Mouse (Mus musculus) thymus, adult 2 months (tissue): ENCODE measurements around the gene Med20. TPM values are rescaled to one million over a fixed set of nuclear protein-coding genes. Genes with fewer than 3 reads are reported as not detected.

ENCODE experiments used
- DNase-seq: peaks from one replicate; pipeline ENCODE4 v3.0.0; 2021
- H3K27ac ChIP-seq: fragments of 200-500 bp; 2 replicates; pipeline ENCODE4 v1.5.1; 2012; ENCODE audit warnings: low read length, control low read depth; ENCODE audit not compliant: control insufficient read depth, insufficient read depth
- H3K27me3 ChIP-seq: fragments of 200-500 bp; 2 replicates; pipeline ENCODE4 v1.6.1; 2012; ENCODE audit warnings: mild to moderate bottlenecking, low read length, moderate library complexity, mixed read lengths; ENCODE audit not compliant: control insufficient read depth, insufficient read depth
- H3K36me3 ChIP-seq: fragments of 200-500 bp; 2 replicates; pipeline ENCODE4 v1.6.1; 2012; ENCODE audit warnings: mild to moderate bottlenecking, low read length, moderate library complexity; ENCODE audit not compliant: control insufficient read depth, insufficient read depth
- H3K4me1 ChIP-seq: fragments of 200-500 bp; replicated peaks from 2 replicates; pipeline ENCODE4 v1.6.1; 2012; ENCODE audit warnings: low read length; ENCODE audit not compliant: control insufficient read depth, insufficient read depth
- H3K4me3 ChIP-seq: fragments of 200-500 bp; 2 replicates; pipeline ENCODE4 v1.5.1; 2012; ENCODE audit warnings: mild to moderate bottlenecking, low read length, control low read depth, moderate library complexity; ENCODE audit not compliant: control insufficient read depth, insufficient read depth
- CTCF ChIP-seq: fragments of 200-500 bp; IDR thresholded peaks from 2 replicates; pipeline ENCODE4 v1.5.1; 2012; ENCODE audit warnings: mild to moderate bottlenecking, control low read depth, low read length, moderate library complexity, borderline replicate concordance; ENCODE audit not compliant: control insufficient read depth, poor library complexity, insufficient read depth; ENCODE audit errors: extremely low read depth
- POLR2A ChIP-seq: fragments of 200-500 bp; IDR thresholded peaks from 2 replicates; pipeline ENCODE4 v1.6.1; 2012; ENCODE audit warnings: mild to moderate bottlenecking, low read length, control low read depth, moderate library complexity; ENCODE audit not compliant: control insufficient read depth, poor library complexity, insufficient read depth; ENCODE audit errors: extremely low read depth
- WGBS: fragments of 180-500 bp; shearing (Covaris S2); methylation state at CpG from one replicate; pipeline ENCODE4 v1.1.7; 2018; 5-methylcytosine and 5-hydroxymethylcytosine counted together
- polyA plus RNA-seq: library from polyadenylated mRNA; depleted of rRNA; stranded (reverse); fragments of >200 nt; gene quantifications from 2 replicates; pipeline ENCODE4 v1.2.3, GENCODE M21; 2012

Med20 gene
- polyA plus RNA-seq, 1 experiment: 56.4 TPM

DNA sequence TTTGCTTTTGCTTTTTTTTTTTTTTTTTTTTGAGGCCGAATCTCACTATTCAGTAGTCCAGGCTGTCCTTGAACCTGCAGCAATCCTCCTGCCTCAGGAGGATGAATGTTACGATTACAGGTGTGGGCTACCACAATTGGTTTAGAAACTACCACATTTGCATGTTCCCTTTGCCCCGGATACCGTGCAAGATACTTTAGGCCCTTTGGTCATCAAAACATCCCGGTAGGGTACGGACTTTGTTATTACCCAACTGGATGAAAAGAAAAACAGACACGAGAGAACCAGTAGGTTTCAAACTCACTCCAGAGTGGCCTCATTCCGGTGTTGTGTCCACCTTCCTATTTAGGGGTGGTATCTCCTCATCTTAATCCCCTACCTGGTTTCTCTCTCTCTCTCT is 22.9 kb upstream of the Med20 start:
- no peak overlapping the region for H3K27ac ChIP-seq
- 97% methylated on average over 8 of the region's 8 CpGs for WGBS
- TF ChIP-seq POLR2A (no peak), CTCF (no peak)

DNA sequence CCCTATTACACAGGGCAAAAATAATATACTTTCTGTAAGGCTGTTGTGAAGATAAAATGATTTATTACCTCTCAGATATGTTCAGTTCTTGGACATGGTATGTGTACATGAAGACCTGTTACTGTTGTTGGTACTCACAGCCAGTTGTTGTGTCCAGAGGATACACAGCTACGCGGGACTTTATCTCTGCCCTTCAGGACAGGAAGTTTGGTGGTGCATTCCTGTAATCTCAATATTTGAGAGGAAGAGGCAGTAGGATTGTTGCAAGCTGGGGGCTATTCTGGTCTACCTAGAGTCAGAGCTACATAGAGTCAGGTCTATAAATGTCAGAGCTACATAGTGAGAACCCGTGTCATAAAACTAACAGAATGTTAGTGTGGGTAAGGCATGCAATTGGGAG is 20.3 kb upstream of the Med20 start:
- no peaks in the 10 kb centered on the region for H3K27me3 ChIP-seq

More for the DNA sequence above, 22.9 kb upstream of the Med20 start:
- no peak for DNase-seq
- Histone ChIP-seq H3K4me3 (no peak overlapping the region), H3K36me3 (peaks cover 41% of the 10 kb centered on the region), H3K27me3 (no peaks in the 10 kb centered on the region), H3K4me1 (peaks cover 10% of the 10 kb centered on the region; the same call in 1 of the 2 replicates)

DNA sequence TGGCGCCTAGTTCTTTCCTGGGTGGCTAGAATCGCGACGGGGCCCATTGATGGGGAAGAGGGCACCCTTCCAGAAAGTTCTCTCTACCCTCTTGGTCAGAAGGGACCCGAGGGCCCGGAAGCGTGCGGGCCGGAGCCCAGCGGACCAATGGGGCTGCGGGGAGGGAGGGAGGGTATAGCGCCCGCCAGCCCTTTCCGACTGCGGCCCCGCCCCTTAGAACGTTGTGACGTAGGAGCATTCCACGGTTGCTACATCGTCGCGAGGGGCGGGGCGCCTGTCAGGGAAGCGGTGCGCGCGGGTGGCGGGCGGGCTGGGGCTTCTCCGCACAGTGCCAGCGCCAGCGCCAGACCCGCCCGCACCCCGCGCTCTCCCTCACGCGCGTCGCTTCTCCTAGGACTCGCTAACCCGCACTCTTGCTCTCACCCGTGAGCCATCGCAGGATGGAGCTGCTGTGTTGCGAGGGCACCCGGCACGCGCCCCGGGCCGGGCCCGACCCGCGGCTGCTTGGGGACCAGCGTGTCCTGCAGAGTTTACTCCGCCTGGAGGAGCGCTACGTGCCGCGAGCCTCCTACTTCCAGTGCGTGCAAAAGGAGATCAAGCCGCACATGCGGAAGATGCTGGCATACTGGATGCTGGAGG is 18.0 kb upstream of the Med20 start:
- peaks cover 41% of the 10 kb centered on the region for H3K4me1 ChIP-seq
- peaks cover 36% of the 10 kb centered on the region for H3K36me3 ChIP-seq
- TF ChIP-seq CTCF (peak; percentile 34; the same call in 1 of the 2 replicates), POLR2A (peak; percentile 90)
- H3K27me3 ChIP-seq: no peaks in the 10 kb centered on the region
- peak; percentile 96 for DNase-seq
- H3K27ac ChIP-seq: peak overlapping the region; percentile 94
- under 1% methylated on average over 62 of the region's 63 CpGs for WGBS
- peak overlapping the region; percentile 92 for H3K4me3 ChIP-seq

More for the DNA sequence above, 20.3 kb upstream of the Med20 start:
- H3K4me3 ChIP-seq: no peak overlapping the region
- 93% methylated on average over 3 of the region's 3 CpGs for WGBS
- peaks cover 20% of the 10 kb centered on the region for H3K4me1 ChIP-seq
- TF ChIP-seq POLR2A (no peak), CTCF (no peak)
- no peak for DNase-seq
- H3K27ac ChIP-seq: no peak overlapping the region
- H3K36me3 ChIP-seq: peaks cover 27% of the 10 kb centered on the region

- Histone ChIP-seq H3K4me1 (peaks cover 46% of the 10 kb centered on the region), H3K4me3 (peak overlapping the region; percentile 92), H3K36me3 (peaks cover 40% of the 10 kb centered on the region), H3K27ac (peak overlapping the region; percentile 94), H3K27me3 (no peaks in the 10 kb centered on the region)
- 0% methylated on average over 13 of the region's 13 CpGs for WGBS
- DNase-seq: peak; percentile 33
- TF ChIP-seq POLR2A (no peak), CTCF (no peak)
Measured at GRCm38 (mm10) chr17:47593854-47594182, 17.6 kb upstream of the Med20 start.

DNA sequence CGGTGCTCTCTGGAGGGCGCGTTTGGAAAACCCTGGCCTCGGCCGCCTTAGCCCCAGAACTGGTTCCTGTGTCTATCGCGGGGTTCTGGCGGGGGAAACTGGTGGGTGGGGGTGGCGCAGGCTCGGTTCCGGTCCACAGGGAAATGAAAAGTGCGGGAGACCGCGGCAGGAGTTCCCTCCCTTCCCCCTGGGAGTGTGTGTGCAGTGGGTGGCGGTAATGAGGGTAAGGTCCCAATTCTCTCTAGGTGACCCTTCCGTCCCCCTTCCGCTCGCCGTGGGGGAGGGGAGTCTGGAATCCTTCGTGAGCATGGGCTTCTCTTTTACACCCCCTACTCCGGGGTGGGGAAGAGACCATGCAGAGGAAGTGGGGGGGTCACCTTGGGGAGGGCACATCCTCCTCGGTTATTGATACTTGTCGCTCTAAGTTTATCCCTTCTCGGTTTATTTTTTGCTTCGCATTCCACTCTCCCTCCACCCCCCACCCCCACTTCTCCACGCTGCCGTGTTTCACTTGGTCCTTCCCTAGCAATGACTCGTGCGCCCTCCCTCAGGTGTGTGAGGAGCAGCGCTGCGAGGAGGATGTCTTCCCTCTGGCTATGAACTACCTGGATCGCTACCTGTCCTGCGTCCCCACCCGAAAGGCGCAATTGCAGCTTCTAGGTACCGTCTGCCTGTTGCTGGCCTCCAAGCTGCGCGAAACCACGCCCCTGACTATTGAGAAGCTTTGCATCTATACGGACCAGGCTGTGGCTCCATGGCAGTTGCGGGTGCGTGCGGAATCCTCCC is 17.0 kb upstream of the Med20 start:
- Histone ChIP-seq H3K4me1 (peaks cover 51% of the 10 kb centered on the region), H3K27me3 (no peaks in the 10 kb centered on the region), H3K4me3 (peak overlapping the region; percentile 92), H3K36me3 (peaks cover 45% of the 10 kb centered on the region), H3K27ac (peak overlapping the region; percentile 94)
- WGBS: 1% methylated on average over 43 of the region's 43 CpGs
- DNase-seq: peak; percentile 81
- no peak for TF ChIP-seq CTCF
- TF ChIP-seq POLR2A: no peak

DNA sequence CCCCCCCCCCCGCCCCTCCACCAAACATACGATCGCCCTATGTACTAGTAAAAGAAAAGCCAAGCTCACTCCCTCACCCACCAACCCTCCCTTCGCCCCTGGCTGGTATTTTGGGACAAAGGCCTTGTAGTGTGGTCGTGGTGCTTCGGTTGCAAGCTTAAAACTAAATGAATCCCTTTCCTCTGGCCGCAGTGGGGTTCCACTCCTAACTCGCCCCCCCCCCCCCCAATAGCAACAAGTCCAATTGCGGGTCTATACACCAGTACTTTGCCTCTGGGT is 16.5 kb upstream of the Med20 start:
- Histone ChIP-seq H3K4me1 (peaks cover 57% of the 10 kb centered on the region), H3K4me3 (peak overlapping the region; percentile 92), H3K36me3 (peaks cover 51% of the 10 kb centered on the region), H3K27ac (peak overlapping the region; percentile 94), H3K27me3 (no peaks in the 10 kb centered on the region)
- DNase-seq: no peak
- TF ChIP-seq POLR2A: no peak
- TF ChIP-seq CTCF: no peak
- 6% methylated on average over 9 of the region's 9 CpGs for WGBS
